Mouse (Mus musculus) layer of hippocampus, postnatal 14 days (tissue): ENCODE measurements around the gene Uts2r. TPM values are rescaled to one million over a fixed set of nuclear protein-coding genes. Genes with fewer than 3 reads are reported as not detected.
A peak's percentile ranks its signal among the peaks of the same experiment; 100 is the strongest.

Experiments used
- DNase-seq, 2 experiments: peaks; one replicate each; pipeline ENCODE4 v3.0.0; 2021 to 2022; ENCODE audit warnings: low spot score in 2 of 2, mixed read lengths in 1 of 2
- long read RNA-seq, 2 experiments: library from polyadenylated mRNA; stranded (forward); transcript quantifications; one replicate each; pipeline ENCODE4 v2.0.0; 2021
- total RNA-seq, 2 experiments: library from RNA; stranded (reverse); gene quantifications; 2 replicates each; pipeline ENCODE4 v1.2.3; 2021

The Uts2r gene
- under 1 TPM in 1 of 2 experiments, not detected in 1; 0.45 TPM for total RNA-seq
- long read RNA-seq, experiment 1 = 0 reads
- long read RNA-seq, experiment 2 = 0 reads

- DNase-seq = no peak
Observed at GRCm38 (mm10) chr11:121159971-121160370, at the start of gene Uts2r. Gene Uts2r, plus strand, starts transcription at chr11:121160271.

GRCm38 (mm10) chr11:121111051-121111450, 49.0 kb upstream of the Uts2r start:
- DNase-seq = no peak

- no peak for DNase-seq
Observed at GRCm38 (mm10) chr11:121111601-121112000, 48.5 kb upstream of the Uts2r start.

GRCm38 (mm10) chr11:121112091-121112775, 47.8 kb upstream of the Uts2r start:
- no peak for DNase-seq

- no peak for DNase-seq
Observed at GRCm38 (mm10) chr11:121118106-121118505, 42.0 kb upstream of the Uts2r start.

- DNase-seq = no peak
Observed at GRCm38 (mm10) chr11:121118577-121118976, 41.5 kb upstream of the Uts2r start, which contains the start of gene Tex19.2. Gene Tex19.2, minus strand, starts transcription at chr11:121118677.

GRCm38 (mm10) chr11:121121151-121121550, 38.9 kb upstream of the Uts2r start:
- DNase-seq = no peak

GRCm38 (mm10) chr11:121122024-121122670, 37.9 kb upstream of the Uts2r start:
- no peak for DNase-seq

- DNase-seq = no peak
Observed at GRCm38 (mm10) chr11:121123438-121123837, 36.6 kb upstream of the Uts2r start.

GRCm38 (mm10) chr11:121125522-121126172, 34.4 kb upstream of the Uts2r start:
- no peak for DNase-seq

GRCm38 (mm10) chr11:121126395-121126794, 33.7 kb upstream of the Uts2r start:
- no peak for DNase-seq

- no peak for DNase-seq
Observed at GRCm38 (mm10) chr11:121127441-121127840, 32.6 kb upstream of the Uts2r start.

- DNase-seq = peak in 1 of 2 experiments; percentile 35
Observed at GRCm38 (mm10) chr11:121129616-121130015, 30.5 kb upstream of the Uts2r start.

- DNase-seq = no peak
Observed at GRCm38 (mm10) chr11:121134600-121134999, 25.5 kb upstream of the Uts2r start.

- DNase-seq = no peak
Observed at GRCm38 (mm10) chr11:121137682-121138081, 22.4 kb upstream of the Uts2r start.

- no peak for DNase-seq
Observed at GRCm38 (mm10) chr11:121138732-121139131, 21.3 kb upstream of the Uts2r start.

GRCm38 (mm10) chr11:121143325-121144015, 16.6 kb upstream of the Uts2r start:
- no peak for DNase-seq

- DNase-seq = no peak
Observed at GRCm38 (mm10) chr11:121145865-121146264, 14.2 kb upstream of the Uts2r start, which contains the start of gene Tex19.1. Gene Tex19.1, plus strand, starts transcription at chr11:121146143.

GRCm38 (mm10) chr11:121148193-121148592, 11.9 kb upstream of the Uts2r start:
- no peak for DNase-seq

GRCm38 (mm10) chr11:121154203-121154602, 5.9 kb upstream of the Uts2r start:
- DNase-seq = no peak

- DNase-seq = no peak
Observed at GRCm38 (mm10) chr11:121156411-121156891, 3.6 kb upstream of the Uts2r start.
